Mouse (Mus musculus): Measurements from ENCODE around the gene Sbno1.

- TF ChIP-seq POLR2A (IDR thresholded peaks at IDR 0.05; ENCODE audit: insufficient read length, low read depth) (no peak), MAX (IDR thresholded peaks at IDR 0.05; ENCODE audit: low read depth) (no peak), TCF12 (IDR thresholded peaks at IDR 0.05; ENCODE audit: insufficient read depth, poor library complexity, severe bottlenecking) (no peak)
Observed at GRCm38 (mm10) chr5:124330086-124330485, 95.7 kb downstream of the Sbno1 start.
